Mouse (Mus musculus) lung, embryonic 14.5 days (tissue): ENCODE results near the gene Gm20517. TPM values are rescaled to one million over a fixed set of nuclear protein-coding genes. Genes with fewer than 3 reads are reported as not detected.

Experiments
- ATAC-seq: fragments of 200-750 bp; cut with Nextera tagmentation; 2 replicates; pipeline ENCODE4 v1.8.0; 2017; ENCODE audit warnings: mild to moderate bottlenecking, moderate TSS enrichment, moderate library complexity; ENCODE audit not compliant: insufficient read depth
- DNase-seq: peaks from one replicate; pipeline ENCODE4 v3.0.0-alpha.2; 2015
- H3K27ac ChIP-seq: fragments of 300-500 bp; sonication (generic); 2 replicates; pipeline ENCODE4 v1.5.1; 2014; ENCODE audit warnings: low read depth, mild to moderate bottlenecking, moderate library complexity
- H3K27me3 ChIP-seq: fragments of 300-500 bp; sonication (generic); 2 replicates; pipeline ENCODE4 v1.6.1; 2014; ENCODE audit warnings: low read length, control low read depth; ENCODE audit not compliant: insufficient read depth
- H3K36me3 ChIP-seq: fragments of 300-500 bp; sonication (generic); 2 replicates; pipeline ENCODE4 v1.6.1; 2014; ENCODE audit warnings: control low read depth; ENCODE audit not compliant: insufficient read depth
- H3K4me1 ChIP-seq: fragments of 300-500 bp; sonication (generic); 2 replicates; pipeline ENCODE4 v1.6.1; 2014; ENCODE audit warnings: antibody characterized with exemption, control low read depth; ENCODE audit not compliant: insufficient read depth
- H3K4me2 ChIP-seq: fragments of 300-500 bp; sonication (generic); 2 replicates; pipeline ENCODE4 v1.6.1; 2014; ENCODE audit warnings: mild to moderate bottlenecking
- H3K4me3 ChIP-seq: fragments of 300-500 bp; sonication (generic); 2 replicates; pipeline ENCODE4 v1.5.1; 2014; ENCODE audit warnings: low read depth, low read length
- H3K9ac ChIP-seq: fragments of 300-500 bp; sonication (generic); 2 replicates; pipeline ENCODE4 v1.6.1; 2014
- H3K9me3 ChIP-seq: fragments of 300-500 bp; sonication (generic); 2 replicates; pipeline ENCODE4 v1.6.1; 2016; ENCODE audit warnings: low read depth, low read length, control low read depth
- CTCF ChIP-seq: IDR thresholded peaks from 2 replicates; pipeline ENCODE4 v1.5.1; 2016; ENCODE audit warnings: antibody characterized with exemption, low read depth
- WGBS: fragments of 180-500 bp; shearing (Covaris S2); extraction: QIAGEN DNeasy Blood & Tissue Kit; methylation state at CpG from one replicate; pipeline ENCODE4 v1.1.7; 2014; 5-methylcytosine and 5-hydroxymethylcytosine counted together
- polyA plus RNA-seq: library from polyadenylated mRNA; unstranded; fragments of >200 nt; fragmentation: Nextera tagmentation; extraction: Ambion mirVana; gene quantifications from 2 replicates; pipeline ENCODE4 v1.2.1, GENCODE M21; 2014

Gene Gm20517
- polyA plus RNA-seq, 1 experiment from 2014 or later: 0.74 TPM

DNA sequence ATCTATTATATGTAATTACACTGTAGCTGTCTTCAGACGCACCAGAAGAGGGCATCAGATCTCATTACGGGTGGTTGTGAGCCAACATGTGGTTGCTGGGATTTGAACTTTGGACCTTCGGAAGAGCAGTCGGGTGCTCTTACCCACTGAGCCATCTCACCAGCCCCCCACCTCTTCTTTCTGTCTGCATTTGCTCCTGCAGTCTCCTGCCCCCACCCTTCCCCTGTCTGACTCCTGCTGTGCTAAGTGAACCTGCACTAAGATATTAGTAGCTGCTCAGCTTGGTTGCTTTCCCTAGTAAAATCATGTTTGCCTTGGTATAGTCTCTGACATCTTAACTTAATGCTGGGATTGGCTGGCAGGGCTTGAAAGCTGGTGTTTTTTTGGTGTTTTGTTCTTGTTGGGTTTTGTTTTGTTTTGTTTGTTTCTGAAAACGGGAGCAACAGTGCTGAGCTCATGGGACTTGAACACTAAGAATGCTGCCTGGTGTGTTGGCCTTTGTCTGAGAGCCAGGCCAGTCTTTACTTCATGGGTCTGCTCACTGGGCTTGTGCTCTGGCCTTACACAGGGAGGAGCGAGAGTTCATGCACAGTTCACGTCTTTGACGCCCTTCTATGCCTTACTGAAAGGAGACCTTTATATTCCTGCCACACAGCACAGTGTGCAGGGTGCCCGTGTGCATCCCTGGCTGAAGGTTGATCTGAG lies 51.8 kb downstream of the Gm20517 start:
- Histone ChIP-seq H3K4me1 (no peaks in the 10 kb centered on the region), H3K9ac (no peak overlapping the region), H3K4me3 (no peak overlapping the region), H3K27ac (no peak overlapping the region), H3K4me2 (no peak overlapping the region), H3K9me3 (no peaks in the 10 kb centered on the region), H3K27me3 (no peaks in the 10 kb centered on the region), H3K36me3 (no peaks in the 10 kb centered on the region)
- WGBS: 58% methylated on average over 9 of the region's 9 CpGs
- no peak for TF ChIP-seq CTCF
- ATAC-seq (no peak), DNase-seq (no peak)

DNA sequence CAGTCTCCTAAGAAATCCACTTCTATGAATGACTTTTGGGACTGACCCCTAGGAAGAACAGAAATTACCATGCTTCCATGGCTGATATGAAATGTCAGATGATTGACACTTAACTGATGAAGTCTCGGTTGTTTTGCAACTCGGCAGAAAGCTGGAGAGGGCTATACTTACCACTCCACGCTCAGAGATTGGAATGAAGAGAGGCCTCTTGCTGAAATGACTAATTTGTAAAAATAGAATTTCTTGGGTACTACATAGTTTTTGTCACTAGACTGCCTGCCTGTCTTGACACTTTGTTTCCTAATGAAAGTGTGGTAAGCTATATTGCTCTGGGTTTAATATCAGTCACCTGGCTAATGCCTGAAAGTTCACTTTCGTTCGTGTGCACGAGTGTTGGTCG lies 53.1 kb downstream of the Gm20517 start:
- Histone ChIP-seq H3K9me3 (no peaks in the 10 kb centered on the region), H3K4me2 (no peak overlapping the region), H3K4me1 (no peaks in the 10 kb centered on the region), H3K27ac (no peak overlapping the region), H3K9ac (no peak overlapping the region), H3K4me3 (no peak overlapping the region), H3K27me3 (no peaks in the 10 kb centered on the region), H3K36me3 (no peaks in the 10 kb centered on the region)
- DNase-seq: no peak
- no peak for TF ChIP-seq CTCF
- 82% methylated on average over 7 of the region's 7 CpGs for WGBS
- ATAC-seq: no peak

DNA sequence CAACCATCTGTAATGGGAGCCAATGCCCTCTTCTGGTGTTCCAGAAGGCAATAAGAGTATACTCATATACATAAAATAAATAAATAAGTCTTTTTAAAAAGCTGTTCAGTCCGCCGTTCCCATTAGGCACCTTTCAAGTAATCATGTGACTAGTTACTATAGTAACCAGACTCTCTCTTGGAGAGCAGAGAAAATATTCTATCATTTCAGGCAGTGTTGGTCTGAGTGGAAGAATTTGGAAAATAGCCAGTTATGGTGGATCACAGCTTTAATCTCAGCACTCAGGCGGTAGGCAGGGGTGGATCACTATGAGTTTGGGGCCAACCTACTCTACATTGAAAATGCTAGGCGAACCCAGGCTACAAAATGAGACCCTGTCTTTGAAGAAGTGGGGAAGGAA lies 57.8 kb downstream of the Gm20517 start:
- 45% methylated on average over 4 of the region's 4 CpGs for WGBS
- Histone ChIP-seq H3K9ac (no peak overlapping the region), H3K4me1 (peaks cover 3% of the 10 kb centered on the region; the same call in 1 of the 2 replicates), H3K36me3 (no peaks in the 10 kb centered on the region), H3K27me3 (no peaks in the 10 kb centered on the region), H3K9me3 (no peaks in the 10 kb centered on the region), H3K4me3 (no peak overlapping the region), H3K4me2 (no peak overlapping the region), H3K27ac (no peak overlapping the region)
- DNase-seq (peak; percentile 53), ATAC-seq (no peak)
- TF ChIP-seq CTCF: no peak

DNA sequence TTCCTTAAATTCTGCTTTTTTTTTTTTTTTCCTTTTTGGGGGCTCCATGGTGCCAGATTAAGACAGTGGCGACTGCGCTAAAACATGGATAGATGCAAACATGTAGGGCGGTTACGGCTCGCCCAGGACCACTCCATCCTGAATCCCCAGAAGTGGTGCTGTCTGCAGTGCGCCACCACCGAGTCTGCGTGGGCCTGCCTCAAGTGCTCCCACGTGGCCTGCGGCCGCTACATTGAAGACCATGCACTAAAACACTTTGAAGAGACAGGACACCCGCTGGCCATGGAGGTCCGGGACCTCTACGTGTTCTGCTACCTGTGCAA lies 60.6 kb downstream of the Gm20517 start:
- peak overlapping the region; percentile 37 for H3K4me3 ChIP-seq
- 14% methylated on average over 14 of the region's 14 CpGs for WGBS
- peaks cover 3% of the 10 kb centered on the region; the same call in 1 of the 2 replicates for H3K4me1 ChIP-seq
- peak overlapping the region; percentile 89 for H3K4me2 ChIP-seq
- H3K9me3 ChIP-seq: no peaks in the 10 kb centered on the region
- 0 out of 2 replicates have a peak, but pooled peaks cover 6% of the 10 kb centered on the region for H3K36me3 ChIP-seq
- no peaks in the 10 kb centered on the region for H3K27me3 ChIP-seq
- peak; percentile 60 for ATAC-seq
- no peak overlapping the region for H3K27ac ChIP-seq
- peak overlapping the region; percentile 50 for H3K9ac ChIP-seq
- no peak for TF ChIP-seq CTCF
- peak; percentile 28 for DNase-seq

DNA sequence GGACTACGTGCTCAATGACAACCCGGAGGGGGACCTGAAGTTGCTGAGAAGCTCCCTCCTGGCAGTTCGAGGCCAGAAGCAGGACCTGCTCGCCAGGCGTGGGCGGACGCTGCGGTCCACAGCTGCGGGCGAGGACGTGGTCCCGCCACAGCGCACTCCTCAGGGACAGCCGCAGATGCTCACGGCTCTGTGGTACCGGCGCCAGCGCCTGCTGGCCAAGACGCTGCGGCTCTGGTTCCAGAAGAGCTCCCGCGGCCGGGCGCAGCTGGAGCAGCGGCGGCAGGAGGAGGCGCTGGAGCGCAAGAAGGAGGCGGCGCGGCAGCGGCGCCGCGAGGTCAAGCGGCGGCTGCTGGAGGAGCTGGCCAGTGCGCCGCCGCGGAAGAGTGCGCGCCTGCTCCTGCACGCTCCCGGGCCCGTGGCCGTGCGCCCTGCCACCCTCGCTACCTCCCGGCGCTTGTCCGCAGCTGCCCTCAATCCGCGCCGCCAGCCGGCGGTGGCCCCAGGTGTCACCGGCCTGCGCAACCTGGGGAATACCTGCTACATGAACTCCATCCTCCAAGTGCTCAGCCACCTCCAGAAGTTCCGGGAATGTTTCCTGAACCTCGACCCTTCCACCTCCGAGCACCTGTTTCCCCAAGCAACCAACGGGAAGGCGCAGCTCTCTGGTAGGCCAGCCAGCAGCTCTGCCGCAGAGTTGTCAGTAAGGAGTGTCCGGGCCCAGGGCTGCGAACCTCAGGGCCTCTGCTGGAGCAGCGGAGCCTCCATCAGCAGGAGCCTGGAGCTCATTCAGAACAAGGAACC lies 61.1 kb downstream of the Gm20517 start:
- Histone ChIP-seq H3K4me1 (peaks cover 3% of the 10 kb centered on the region; the same call in 1 of the 2 replicates), H3K27ac (no peak overlapping the region), H3K27me3 (no peaks in the 10 kb centered on the region), H3K4me3 (peak overlapping the region; percentile 37), H3K9ac (peak overlapping the region; percentile 50), H3K9me3 (no peaks in the 10 kb centered on the region), H3K36me3 (0 out of 2 replicates have a peak, but pooled peaks cover 6% of the 10 kb centered on the region), H3K4me2 (peak overlapping the region; percentile 89)
- whole genome bisulfite sequencing: 4% methylated on average over 68 of the region's 68 CpGs
- peak; percentile 87 for ATAC-seq
- peak; percentile 94 for DNase-seq
- TF ChIP-seq CTCF: no peak

DNA sequence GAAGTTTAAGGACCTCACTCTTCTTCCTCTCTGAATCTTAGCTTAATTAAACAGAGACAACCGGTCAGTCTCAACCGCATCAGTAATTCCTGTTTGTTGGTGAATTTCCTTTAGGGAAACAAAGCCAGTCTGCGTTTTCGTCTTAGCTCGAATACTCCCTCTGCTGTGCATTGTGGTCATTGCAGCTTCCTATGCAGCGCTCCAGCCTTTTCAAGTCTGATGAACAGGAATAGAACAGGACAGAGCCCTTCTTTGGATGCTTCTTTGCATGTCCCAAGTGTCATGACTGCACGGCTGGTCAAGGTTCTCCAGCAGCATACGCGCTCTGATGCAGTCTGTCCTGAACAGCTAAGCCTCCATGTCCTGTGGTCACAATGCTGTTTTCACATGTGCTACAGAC lies 65.2 kb downstream of the Gm20517 start:
- H3K4me2 ChIP-seq: no peak overlapping the region
- peaks cover 3% of the 10 kb centered on the region; the same call in 1 of the 2 replicates for H3K4me1 ChIP-seq
- H3K9me3 ChIP-seq: no peaks in the 10 kb centered on the region
- no peaks in the 10 kb centered on the region for H3K27me3 ChIP-seq
- ATAC-seq (no peak), DNase-seq (peak; percentile 90)
- no peak overlapping the region for H3K27ac ChIP-seq
- no peak overlapping the region for H3K4me3 ChIP-seq
- H3K36me3 ChIP-seq: peaks cover 37% of the 10 kb centered on the region; the same call in 1 of the 2 replicates
- TF ChIP-seq CTCF: peak; percentile 91
- 18% methylated on average over 9 of the region's 9 CpGs for WGBS
- no peak overlapping the region for H3K9ac ChIP-seq

DNA sequence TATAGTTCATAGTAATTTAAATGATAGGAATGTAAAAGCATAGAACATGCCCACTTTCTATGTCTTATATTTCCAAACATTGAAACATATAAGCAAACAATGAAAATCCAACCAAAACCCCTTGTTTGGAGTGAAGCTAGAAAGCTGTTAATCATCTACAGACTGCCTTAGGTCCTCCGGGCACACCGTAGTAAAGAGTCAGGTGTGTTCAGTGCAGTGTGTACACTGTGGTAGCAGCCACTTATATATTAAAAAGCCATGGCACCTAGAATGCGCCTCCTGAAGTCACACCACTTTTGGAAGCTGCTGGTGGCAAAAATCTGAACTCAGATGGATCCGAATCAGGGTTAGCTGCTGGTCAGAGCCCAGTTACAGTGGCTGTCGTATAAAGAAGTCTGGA lies 66.8 kb downstream of the Gm20517 start:
- 72% methylated on average over 5 of the region's 5 CpGs for WGBS
- H3K27ac ChIP-seq: no peak overlapping the region
- no peak for ATAC-seq

More for the DNA sequence above, 66.8 kb downstream of the Gm20517 start:
- no peak for DNase-seq
- Histone ChIP-seq H3K4me3 (no peak overlapping the region), H3K9ac (no peak overlapping the region), H3K27me3 (no peaks in the 10 kb centered on the region), H3K4me2 (no peak overlapping the region), H3K4me1 (no peaks in the 10 kb centered on the region), H3K9me3 (no peaks in the 10 kb centered on the region), H3K36me3 (peaks cover 44% of the 10 kb centered on the region; the same call in 1 of the 2 replicates)
- no peak for TF ChIP-seq CTCF
